Comparison of ENCODE assay signal across 8 mouse cellular contexts in genomic region chr1:192799165-192799991, GRCm38 (mm10). TPM values are rescaled to one million over a fixed set of nuclear protein-coding genes. Genes with fewer than 3 reads are reported as not detected.
A peak's percentile ranks its signal among the peaks of the same experiment; 100 is the strongest.
DNase-seq lines count a peak whose midpoint lies in the region; ATAC-seq and TF ChIP-seq lines count a peak whose summit lies in the region.

No protein-coding gene starts in this region.

- peaks cover 22% of the 10 kb centered on the region for H3K27me3 ChIP-seq in hindbrain, embryonic 10.5 days (ENCODE audit: insufficient read depth, poor library complexity, severe bottlenecking)
- H3K27me3 ChIP-seq in hindbrain, postnatal 0 days (ENCODE audit: insufficient read depth, low read length) = no peaks in the 10 kb centered on the region
- 0 out of 2 replicates have a peak, but pooled peaks cover 4% of the 10 kb centered on the region for H3K27me3 ChIP-seq in midbrain, embryonic 12.5 days

- H3K9me3 ChIP-seq in hindbrain, embryonic 10.5 days = peaks cover 6% of the 10 kb centered on the region; the same call in 1 of the 2 replicates
- no peaks in the 10 kb centered on the region for H3K9me3 ChIP-seq in hindbrain, postnatal 0 days (ENCODE audit: low read length)
- no peaks in the 10 kb centered on the region for H3K9me3 ChIP-seq in midbrain, embryonic 12.5 days

- H3K36me3 ChIP-seq in hindbrain, embryonic 10.5 days = no peaks in the 10 kb centered on the region
- H3K36me3 ChIP-seq in hindbrain, postnatal 0 days (ENCODE audit: insufficient read depth, low read length) = no peaks in the 10 kb centered on the region
- no peaks in the 10 kb centered on the region for H3K36me3 ChIP-seq in midbrain, embryonic 12.5 days

- no peak overlapping the region for H3K9ac ChIP-seq in hindbrain, postnatal 0 days (replicated peaks; ENCODE audit: low read length)
- no peak overlapping the region for H3K9ac ChIP-seq in midbrain, embryonic 12.5 days (replicated peaks)

- no peak overlapping the region for H3K4me2 ChIP-seq in hindbrain, postnatal 0 days (ENCODE audit: low read depth, low read length)
- no peak overlapping the region for H3K4me2 ChIP-seq in midbrain, embryonic 12.5 days (replicated peaks)

- intact Hi-C loops in gastrocnemius, adult 2 months (cut with DNase I) = no loop called here

- peaks cover 45% of the 10 kb centered on the region for H3K4me1 ChIP-seq in hindbrain, embryonic 10.5 days (replicated peaks)
- no peaks in the 10 kb centered on the region for H3K4me1 ChIP-seq in hindbrain, postnatal 0 days (ENCODE audit: insufficient read depth, low read length)
- H3K4me1 ChIP-seq in midbrain, embryonic 12.5 days = peaks cover 21% of the 10 kb centered on the region

- no peak overlapping the region for H3K4me3 ChIP-seq in hindbrain, embryonic 10.5 days
- no peak overlapping the region for H3K4me3 ChIP-seq in hindbrain, postnatal 0 days (ENCODE audit: low read length)
- no peak overlapping the region for H3K4me3 ChIP-seq in gastrocnemius, adult 2 months
- H3K4me3 ChIP-seq in midbrain, embryonic 12.5 days = no peak overlapping the region

- WGBS in hindbrain, embryonic 10.5 days = 35% methylated on average over 10 of the region's 10 CpGs
- 43% methylated on average over 10 of the region's 10 CpGs for WGBS in hindbrain, postnatal 0 days
- WGBS in midbrain, embryonic 12.5 days = 26% methylated on average over 10 of the region's 10 CpGs

- no peak for TF ChIP-seq CTCF in hindbrain, postnatal 0 days (IDR thresholded peaks at IDR 0.05; ENCODE audit: low read depth)
- TF ChIP-seq CTCF in gastrocnemius, adult 2 months (IDR thresholded peaks at IDR 0.05) = no peak

- peak; percentile 49 for DNase-seq in hindbrain, embryonic 10.5 days (ENCODE audit: low spot score)
- DNase-seq in hindbrain, postnatal 0 days (ENCODE audit: low spot score) = no peak
- DNase-seq in adipocyte (ENCODE audit: low spot score) = peak; percentile 73
- peak; percentile 71 for DNase-seq in gastrocnemius, adult 2 months
- DNase-seq in left cerebral cortex, adult 11 months (ENCODE audit: low spot score) = no peak
- no peak for DNase-seq in cerebellum, adult 8-10 months
- no peak for DNase-seq in adrenal gland, adult 2 months

- no peak for ATAC-seq in hindbrain, postnatal 0 days
- no peak for ATAC-seq in midbrain, embryonic 12.5 days (ENCODE audit: low FRiP score, low read depth)

- peak overlapping the region; percentile 9; the same call in 1 of the 2 replicates for H3K27ac ChIP-seq in hindbrain, embryonic 10.5 days
- no peak overlapping the region for H3K27ac ChIP-seq in hindbrain, postnatal 0 days
- H3K27ac ChIP-seq in gastrocnemius, adult 2 months = peak overlapping the region; percentile 72
- H3K27ac ChIP-seq in midbrain, embryonic 12.5 days (replicated peaks) = peak overlapping the region; percentile 52

RNA-seq across cellular contexts. Expression of gene Hhat, which starts 28.4 kb away (rescaled TPM):
- polyA plus RNA-seq in hindbrain, embryonic 10.5 days (2016; fragmentation: Nextera tagmentation; extraction: Ambion mirVana) = 8.1 and 8.9 TPM in 2 replicates
- 5.4 and 6.9 TPM in 2 replicates for total RNA-seq in hindbrain, postnatal 0 days (2014; rRNA removed)
- 3.5 and 3.7 TPM in 2 replicates for polyA plus RNA-seq in hindbrain, postnatal 0 days (2015; fragmentation: Nextera tagmentation; extraction: Ambion mirVana)
- under 1 TPM; 0.59 to 0.69 TPM for total RNA-seq in gastrocnemius, adult 2 months (2021)
- 6.5 and 8.1 TPM in 2 replicates for polyA plus RNA-seq in midbrain, embryonic 12.5 days (2016; fragmentation: Nextera tagmentation; extraction: Ambion mirVana)
- 1 to 10 TPM; 4.9 to 5.6 TPM for total RNA-seq in adrenal gland, adult 2 months (2021)
- 12.8 and 15.1 TPM in 2 replicates for polyA plus RNA-seq in adrenal gland, adult 2 months (2012; rRNA removed)

RNA-seq across cellular contexts. Expression of gene Sertad4, which starts 56.2 kb away (rescaled TPM):
- polyA plus RNA-seq in hindbrain, embryonic 10.5 days (2016; fragmentation: Nextera tagmentation; extraction: Ambion mirVana) = 12.7 and 15.5 TPM in 2 replicates
- total RNA-seq in hindbrain, postnatal 0 days (2014; rRNA removed) = 5.3 and 5.4 TPM in 2 replicates
- polyA plus RNA-seq in hindbrain, postnatal 0 days (2015; fragmentation: Nextera tagmentation; extraction: Ambion mirVana) = 13.2 and 14.2 TPM in 2 replicates
- 1 to 10 TPM; 1.9 to 2.7 TPM for total RNA-seq in gastrocnemius, adult 2 months (2021)
- polyA plus RNA-seq in midbrain, embryonic 12.5 days (2016; fragmentation: Nextera tagmentation; extraction: Ambion mirVana) = 35.8 and 43.3 TPM in 2 replicates
- 1 to 10 TPM; 4.4 to 7.9 TPM for total RNA-seq in adrenal gland, adult 2 months (2021)
- 4.1 and 5.2 TPM in 2 replicates for polyA plus RNA-seq in adrenal gland, adult 2 months (2012; rRNA removed)

Comparison
In these comparisons a context has a peak if more than half of its experiments do, and no peak if none do; other contexts are left out.
1. DNase-seq: peak in hindbrain, embryonic 10.5 days (single experiment), adipocyte (single experiment) and gastrocnemius, adult 2 months (single experiment); none in hindbrain, postnatal 0 days (single experiment), left cerebral cortex, adult 11 months (single experiment), cerebellum, adult 8-10 months (single experiment) and adrenal gland, adult 2 months (single experiment).